Mouse (Mus musculus): Measurements from ENCODE around the gene Apbb1ip.

Gene Apbb1ip

GRCm38 (mm10) chr2:22764774-22765387 is 9.0 kb upstream of the Apbb1ip start:
- in situ Hi-C loops (cut with MboI; ENCODE audit: low pct_unique_long_range_greater_than_20kb in 1 of 2, low sequenced_read_pairs in 2 of 2, unreplicated experiment in 1 of 2), result loop anchor here in 1 of 2 experiments (25.0 kb wide), 1 partner anchor 97 kb away; no protein-coding TSS in a partner anchor

GRCm38 (mm10) chr2:22771311-22771710 is 2.6 kb upstream of the Apbb1ip start:
- in situ Hi-C loops (cut with MboI; ENCODE audit: low pct_unique_long_range_greater_than_20kb in 1 of 2, low sequenced_read_pairs in 2 of 2, unreplicated experiment in 1 of 2), result loop anchor here in 1 of 2 experiments (25.0 kb wide), 1 partner anchor 91 kb away; no protein-coding TSS in a partner anchor

GRCm38 (mm10) chr2:22774181-22774751 is 372 bp downstream of the Apbb1ip start:
- in situ Hi-C loops (cut with MboI; ENCODE audit: low pct_unique_long_range_greater_than_20kb in 1 of 2, low sequenced_read_pairs in 2 of 2, unreplicated experiment in 1 of 2), result loop anchor here in 1 of 2 experiments (25.0 kb wide), 1 partner anchor 88 kb away; no protein-coding TSS in a partner anchor

- in situ Hi-C loops (cut with MboI; ENCODE audit: low pct_unique_long_range_greater_than_20kb in 1 of 2, low sequenced_read_pairs in 2 of 2, unreplicated experiment in 1 of 2), result no loop called here
Observed at GRCm38 (mm10) chr2:22775213-22775612, 1.3 kb downstream of the Apbb1ip start.

- in situ Hi-C loops (cut with MboI; ENCODE audit: low pct_unique_long_range_greater_than_20kb in 1 of 2, low sequenced_read_pairs in 2 of 2, unreplicated experiment in 1 of 2), result no loop called here
Observed at GRCm38 (mm10) chr2:22775681-22776080, 1.8 kb downstream of the Apbb1ip start.

- in situ Hi-C loops (cut with MboI; ENCODE audit: low pct_unique_long_range_greater_than_20kb in 1 of 2, low sequenced_read_pairs in 2 of 2, unreplicated experiment in 1 of 2), result no loop called here
Observed at GRCm38 (mm10) chr2:22776568-22777230, 2.8 kb downstream of the Apbb1ip start.

- in situ Hi-C loops (cut with MboI; ENCODE audit: low pct_unique_long_range_greater_than_20kb in 1 of 2, low sequenced_read_pairs in 2 of 2, unreplicated experiment in 1 of 2), result no loop called here
Observed at GRCm38 (mm10) chr2:22777757-22778156, 3.9 kb downstream of the Apbb1ip start.

- in situ Hi-C loops (cut with MboI; ENCODE audit: low pct_unique_long_range_greater_than_20kb in 1 of 2, low sequenced_read_pairs in 2 of 2, unreplicated experiment in 1 of 2), result no loop called here
Observed at GRCm38 (mm10) chr2:22780884-22781283, 7.0 kb downstream of the Apbb1ip start.

- in situ Hi-C loops (cut with MboI; ENCODE audit: low pct_unique_long_range_greater_than_20kb in 1 of 2, low sequenced_read_pairs in 2 of 2, unreplicated experiment in 1 of 2), result no loop called here
Observed at GRCm38 (mm10) chr2:22781387-22782009, 7.6 kb downstream of the Apbb1ip start.

- in situ Hi-C loops (cut with MboI; ENCODE audit: low pct_unique_long_range_greater_than_20kb in 1 of 2, low sequenced_read_pairs in 2 of 2, unreplicated experiment in 1 of 2), result no loop called here
Observed at GRCm38 (mm10) chr2:22782057-22782456, 8.2 kb downstream of the Apbb1ip start.

- in situ Hi-C loops (cut with MboI; ENCODE audit: low pct_unique_long_range_greater_than_20kb in 1 of 2, low sequenced_read_pairs in 2 of 2, unreplicated experiment in 1 of 2), result no loop called here
Observed at GRCm38 (mm10) chr2:22783137-22783638, 9.3 kb downstream of the Apbb1ip start.

- in situ Hi-C loops (cut with MboI; ENCODE audit: low pct_unique_long_range_greater_than_20kb in 1 of 2, low sequenced_read_pairs in 2 of 2, unreplicated experiment in 1 of 2), result no loop called here
Observed at GRCm38 (mm10) chr2:22784186-22784585, 10.3 kb downstream of the Apbb1ip start.

- in situ Hi-C loops (cut with MboI; ENCODE audit: low pct_unique_long_range_greater_than_20kb in 1 of 2, low sequenced_read_pairs in 2 of 2, unreplicated experiment in 1 of 2), result no loop called here
Observed at GRCm38 (mm10) chr2:22784771-22785170, 10.9 kb downstream of the Apbb1ip start.

- in situ Hi-C loops (cut with MboI; ENCODE audit: low pct_unique_long_range_greater_than_20kb in 1 of 2, low sequenced_read_pairs in 2 of 2, unreplicated experiment in 1 of 2), result no loop called here
Observed at GRCm38 (mm10) chr2:22788658-22789057, 14.8 kb downstream of the Apbb1ip start.

GRCm38 (mm10) chr2:22789576-22789975 is 15.7 kb downstream of the Apbb1ip start:
- in situ Hi-C loops (cut with MboI; ENCODE audit: low pct_unique_long_range_greater_than_20kb in 1 of 2, low sequenced_read_pairs in 2 of 2, unreplicated experiment in 1 of 2), result no loop called here

GRCm38 (mm10) chr2:22790435-22790834 is 16.5 kb downstream of the Apbb1ip start:
- in situ Hi-C loops (cut with MboI; ENCODE audit: low pct_unique_long_range_greater_than_20kb in 1 of 2, low sequenced_read_pairs in 2 of 2, unreplicated experiment in 1 of 2), result no loop called here

- in situ Hi-C loops (cut with MboI; ENCODE audit: low pct_unique_long_range_greater_than_20kb in 1 of 2, low sequenced_read_pairs in 2 of 2, unreplicated experiment in 1 of 2), result no loop called here
Observed at GRCm38 (mm10) chr2:22795087-22795486, 21.2 kb downstream of the Apbb1ip start.

GRCm38 (mm10) chr2:22796487-22796886 is 22.6 kb downstream of the Apbb1ip start:
- in situ Hi-C loops (cut with MboI; ENCODE audit: low pct_unique_long_range_greater_than_20kb in 1 of 2, low sequenced_read_pairs in 2 of 2, unreplicated experiment in 1 of 2), result no loop called here

- in situ Hi-C loops (cut with MboI; ENCODE audit: low pct_unique_long_range_greater_than_20kb in 1 of 2, low sequenced_read_pairs in 2 of 2, unreplicated experiment in 1 of 2), result no loop called here
Observed at GRCm38 (mm10) chr2:22799430-22800041, 25.6 kb downstream of the Apbb1ip start.

All from mouse embryonic stem cell (cell line).